Comparison of ENCODE assay signal across 18 mouse cellular contexts in genomic region chr8:91323511-91323910, GRCm38 (mm10). TPM values are rescaled to one million over a fixed set of nuclear protein-coding genes. Genes with fewer than 3 reads are reported as not detected.
A peak's percentile ranks its signal among the peaks of the same experiment; 100 is the strongest.
DNase-seq lines count a peak whose midpoint lies in the region.
"Had no signal": no experiment of that assay in that cellular context is flagged by ENCODE, and none has a peak within 500 bp of the region (broad histone marks: within the 10 kb centered on the region; RNA-seq: fewer than 3 reads in every experiment).

No protein-coding gene starts in this region.

- H3K9me3 ChIP-seq in heart, embryonic 10.5 days = no peaks in the 10 kb centered on the region
- H3K9me3 ChIP-seq: embryonic facial prominence, embryonic 10.5 days; G1E; liver, embryonic 15.5 days; neural tube, embryonic 12.5 days had no signal

- no peak overlapping the region for H3K4me3 ChIP-seq in heart, embryonic 10.5 days
- H3K4me3 ChIP-seq: embryonic facial prominence, embryonic 10.5 days; liver, embryonic 15.5 days; neural tube, embryonic 12.5 days had no signal

- H3K27me3 ChIP-seq in heart, embryonic 10.5 days (ENCODE audit: insufficient read depth, poor library complexity, severe bottlenecking) = no peaks in the 10 kb centered on the region
- H3K27me3 ChIP-seq: liver, embryonic 15.5 days; neural tube, embryonic 12.5 days had no signal

- DNase-seq in gastrocnemius, adult 18-20 months (ENCODE audit: low spot score) = peak; percentile 66
- no peak for DNase-seq in gastrocnemius, postnatal 10 days
- DNase-seq in layer of hippocampus, adult 9-11 months = peak; percentile 63
- no peak for DNase-seq in layer of hippocampus, postnatal 25 days (ENCODE audit: extremely low spot score in 1 of 2, low spot score in 1 of 2)
- peak; percentile 45 for DNase-seq in heart, embryonic 10.5 days (ENCODE audit: low spot score)
- DNase-seq in telencephalon, adult 2 months (ENCODE audit: low read depth, low spot score) = peak; percentile 73
- no peak for DNase-seq in kidney, postnatal 25 days
- no peak for DNase-seq in spleen, postnatal 36 days (ENCODE audit: low spot score in 2 of 2)
- DNase-seq: layer of hippocampus, postnatal 36 days; left cerebral cortex, postnatal 4 days; lung, postnatal 4 days; midbrain, embryonic 14.5 days; retina, postnatal 1 day had no signal

- 77% methylated on average over 7 of the region's 7 CpGs for WGBS in heart, embryonic 10.5 days

- H3K4me1 ChIP-seq in heart, embryonic 10.5 days = peaks cover 33% of the 10 kb centered on the region

- H3K27ac ChIP-seq in heart, embryonic 10.5 days = 0 out of 2 replicates have a peak overlapping the region, but pooled peaks have one; percentile 36
- H3K27ac ChIP-seq: embryonic facial prominence, embryonic 10.5 days; kidney, postnatal 0 days; liver, embryonic 15.5 days; neural tube, embryonic 12.5 days had no signal

- H3K36me3 ChIP-seq in heart, embryonic 10.5 days = peaks cover 12% of the 10 kb centered on the region
- H3K36me3 ChIP-seq: liver, embryonic 15.5 days; neural tube, embryonic 12.5 days had no signal

RNA-seq across cellular contexts. Expression of gene Fto, which starts 10.2 kb away (rescaled TPM):
- 10 to 100 TPM; 81.2 to 87.6 TPM for total RNA-seq in gastrocnemius, adult 18-20 months (2021)
- 100 to 1,000 TPM; 116 to 125 TPM for total RNA-seq in gastrocnemius, postnatal 10 days (2021)
- total RNA-seq in layer of hippocampus, postnatal 25 days (2021) = 100 to 1,000 TPM; 138 TPM
- 81.7 and 83.2 TPM in 2 replicates for polyA plus RNA-seq in heart, embryonic 10.5 days (2016; fragmentation: Nextera tagmentation; extraction: Ambion mirVana)

RNA-seq across cellular contexts. Expression of gene Rpgrip1l, which starts 10.4 kb away (rescaled TPM):
- total RNA-seq in gastrocnemius, adult 18-20 months (2021) = 1 to 10 TPM; 1.8 to 4.6 TPM
- total RNA-seq in gastrocnemius, postnatal 10 days (2021) = 1 to 10 TPM; 2.6 to 4.5 TPM
- total RNA-seq in layer of hippocampus, postnatal 25 days (2021) = 10 to 100 TPM; 21.7 to 21.8 TPM
- polyA plus RNA-seq in heart, embryonic 10.5 days (2016; fragmentation: Nextera tagmentation; extraction: Ambion mirVana) = 9.2 and 9.3 TPM in 2 replicates

Comparison
In these comparisons a context has a peak if more than half of its experiments do, and no peak if none do; other contexts are left out.
1. DNase-seq: peak in gastrocnemius, adult 18-20 months (single experiment), layer of hippocampus, adult 9-11 months (single experiment), heart, embryonic 10.5 days (single experiment) and telencephalon, adult 2 months (single experiment); none in gastrocnemius, postnatal 10 days (single experiment), layer of hippocampus, postnatal 25 days (0 of 2), kidney, postnatal 25 days (0 of 2) and spleen, postnatal 36 days (0 of 2).
2. RNA of gene Rpgrip1l, which starts 10.4 kb away (total RNA-seq): 21.7 to 21.8 TPM in layer of hippocampus, postnatal 25 days; 1.8 to 4.6 TPM in gastrocnemius, adult 18-20 months and 2.6 to 4.5 TPM in gastrocnemius, postnatal 10 days; every median in the first group is over 4 times any median in the second.